Mouse (Mus musculus): ENCODE data around the gene Garem2.

DNA sequence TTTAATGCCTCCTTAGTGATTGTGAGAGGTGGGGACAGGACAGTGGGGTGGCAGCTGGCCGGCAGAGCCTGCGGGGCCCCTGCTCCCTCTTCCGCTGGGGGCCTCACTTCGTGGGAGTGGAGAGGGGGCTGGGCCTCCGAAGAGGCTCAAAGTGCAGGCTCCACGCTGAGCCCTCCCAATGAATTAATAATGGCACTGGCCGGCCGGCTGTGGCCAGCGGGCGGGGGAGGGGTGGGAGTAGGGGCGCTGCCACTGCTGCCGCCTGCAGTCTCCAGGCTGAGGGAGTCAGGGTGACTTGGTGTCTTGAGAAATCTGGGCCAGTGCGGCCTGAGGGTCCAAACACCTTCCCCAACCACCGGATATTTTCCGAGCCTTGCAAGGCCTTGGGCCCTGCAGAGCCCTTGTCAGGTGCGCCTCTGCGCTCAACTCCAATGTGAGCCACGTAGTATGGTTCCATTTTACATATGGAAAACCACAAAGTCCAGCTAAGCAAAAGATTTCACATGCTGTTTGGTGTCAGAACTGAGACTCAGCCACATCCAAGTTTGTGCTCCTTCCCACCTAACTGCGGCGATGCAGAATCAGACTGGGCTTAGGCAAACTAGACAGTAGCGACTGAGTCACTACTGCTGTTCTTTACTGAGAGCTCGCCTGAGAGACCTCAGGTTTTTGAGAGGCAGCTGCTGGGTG lies 5.6 kb downstream of the Garem2 start:
- no peak for TF ChIP-seq CTCF (IDR thresholded peaks at IDR 0.05; ENCODE audit: low read depth)
- TF ChIP-seq EP300 (IDR thresholded peaks at IDR 0.05; ENCODE audit: low read depth): no peak
